Mouse (Mus musculus): Measurements from ENCODE around the gene Donson. TPM values are rescaled to one million over a fixed set of nuclear protein-coding genes. Genes with fewer than 3 reads are reported as not detected.

The Donson gene
- polyA plus RNA-seq (2014; fragmentation: Nextera tagmentation; extraction: Ambion mirVana): 26.4 and 28.1 TPM in 2 replicates

DNA sequence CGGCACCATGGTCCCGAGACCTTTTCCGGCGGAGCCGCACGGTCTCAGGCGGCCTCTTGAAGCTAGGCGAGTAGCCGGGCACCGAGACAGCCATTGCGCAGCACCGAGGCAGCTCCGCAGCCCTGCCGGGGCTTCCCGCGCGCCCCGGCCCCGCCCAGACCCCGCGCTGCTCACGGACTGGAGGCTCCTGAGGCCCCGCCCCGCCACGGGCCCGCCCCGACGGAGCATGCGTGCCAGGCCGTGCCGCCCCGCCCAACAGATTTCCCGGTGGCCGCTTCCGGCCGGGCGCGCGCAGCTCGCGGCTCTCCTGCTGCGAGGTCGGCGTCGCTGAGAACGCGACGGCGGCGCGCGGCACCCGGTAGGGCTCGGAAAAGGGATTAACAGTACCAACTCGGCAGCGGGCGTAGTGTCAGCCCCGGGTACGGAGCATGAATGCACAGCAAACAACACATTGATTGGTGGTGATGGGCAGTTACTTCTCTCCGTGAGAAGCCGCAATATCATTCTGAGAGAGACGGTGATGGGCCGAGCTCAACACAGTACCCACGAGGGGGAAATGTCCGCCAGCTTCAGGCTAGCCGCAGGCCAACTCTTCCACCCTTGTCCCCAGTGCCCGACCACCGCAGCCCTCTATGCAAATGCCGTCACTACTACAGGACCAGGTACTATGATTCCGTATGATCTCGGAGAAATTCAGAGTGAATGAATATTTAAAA, at the start of gene Donson:
Gene Donson (minus strand): TSS at position 152 of the 716 bp plus-strand sequence.
- Histone ChIP-seq H3K4me2 (replicated peaks) (peak within 1 kb of the TSS; percentile 89), H3K4me3 (replicated peaks; ENCODE audit: low read length) (peak within 1 kb of the TSS; percentile 66), H3K9me3 (ENCODE audit: control insufficient read depth, low read length) (no peaks in the 10 kb centered on the region), H3K36me3 (replicated peaks; ENCODE audit: control insufficient read depth, insufficient read depth) (peaks cover 37% of the 10 kb centered on the region), H3K27ac (peak within 1 kb of the TSS; percentile 88), H3K4me1 (replicated peaks; ENCODE audit: control insufficient read depth, insufficient read depth, low read length) (peaks cover 17% of the 10 kb centered on the region), H3K27me3 (ENCODE audit: control insufficient read depth, insufficient read depth, low read length) (no peaks in the 10 kb centered on the region), H3K9ac (peak within 1 kb of the TSS; percentile 75)
- WGBS: under 1% methylated on average over 50 of the region's 71 CpGs
- DNase-seq (ENCODE audit: low spot score): peak; percentile 94
- ATAC-seq (ENCODE audit: low FRiP score): peak; percentile 98

DNA sequence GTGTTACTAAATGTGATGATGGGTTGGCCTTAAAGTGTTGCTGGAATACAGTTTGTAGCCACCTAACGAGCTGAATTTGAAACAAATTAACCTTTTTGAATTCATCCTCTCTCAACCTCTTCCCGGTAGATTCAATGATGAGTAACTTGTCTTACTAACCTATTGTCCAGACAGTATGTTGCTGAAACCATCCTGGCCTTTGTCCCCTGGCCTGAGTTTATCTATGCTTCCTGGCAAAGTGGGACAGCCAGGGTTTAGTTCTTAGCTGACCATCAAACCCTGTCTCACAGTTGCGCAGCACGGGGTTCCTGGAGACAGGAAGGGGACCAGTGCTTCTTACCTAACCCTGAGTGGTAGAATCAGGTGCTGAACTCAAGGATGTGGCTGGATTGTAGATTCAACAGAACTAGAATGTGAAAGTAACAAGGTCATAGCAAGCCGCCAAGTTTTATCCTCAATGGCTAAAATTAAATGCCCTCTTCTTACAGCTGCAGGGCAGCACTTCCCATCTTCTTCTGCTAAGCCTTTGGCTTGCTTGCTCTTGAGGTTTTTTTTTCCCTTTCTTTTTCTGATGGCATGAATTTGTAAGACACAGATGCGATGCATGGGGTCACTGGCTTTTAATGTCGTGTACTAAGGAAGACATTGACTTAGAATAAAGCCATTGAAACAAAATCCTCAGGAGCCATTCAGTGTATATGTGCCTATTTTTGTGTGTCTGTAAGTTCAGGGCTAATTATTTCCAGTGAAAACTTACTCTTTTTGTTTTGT, 47.7 kb upstream of the Donson start:
- no peak for ATAC-seq (ENCODE audit: low FRiP score)
- H3K27me3 ChIP-seq (ENCODE audit: control insufficient read depth, insufficient read depth, low read length): no peaks in the 10 kb centered on the region
- 69% methylated on average over 7 of the region's 7 CpGs for WGBS
- H3K27ac ChIP-seq: no peak overlapping the region
- no peak overlapping the region for H3K4me3 ChIP-seq (replicated peaks; ENCODE audit: low read length)
- peaks cover 56% of the 10 kb centered on the region for H3K4me1 ChIP-seq (replicated peaks; ENCODE audit: control insufficient read depth, insufficient read depth, low read length)
- H3K36me3 ChIP-seq (replicated peaks; ENCODE audit: control insufficient read depth, insufficient read depth): no peaks in the 10 kb centered on the region
- no peak overlapping the region for H3K9ac ChIP-seq
- no peak for DNase-seq (ENCODE audit: low spot score)
- H3K9me3 ChIP-seq (ENCODE audit: control insufficient read depth, low read length): no peaks in the 10 kb centered on the region
- no peak overlapping the region for H3K4me2 ChIP-seq (replicated peaks)

DNA sequence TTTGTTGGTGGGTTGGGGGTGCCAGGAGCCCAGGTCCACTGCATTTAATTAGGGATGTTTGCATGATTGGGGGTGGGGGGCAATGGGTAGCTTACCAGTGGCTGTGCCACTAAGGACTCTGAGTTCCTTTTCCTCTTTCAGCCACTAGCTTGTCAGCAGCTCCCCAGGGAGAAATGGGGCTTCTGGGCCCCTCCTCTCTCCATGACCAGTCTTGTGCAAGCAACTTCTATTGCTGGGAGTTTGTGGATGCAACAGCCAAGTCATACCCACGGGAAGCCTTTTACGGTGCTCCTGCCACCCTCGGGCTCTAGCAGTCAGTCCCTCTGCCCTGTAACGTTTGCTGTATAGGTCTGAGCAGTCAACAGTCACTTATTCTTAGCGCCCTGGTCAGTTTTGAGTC, 46.2 kb upstream of the Donson start:
- no peak for DNase-seq (ENCODE audit: low spot score)
- no peak overlapping the region for H3K9ac ChIP-seq
- no peak overlapping the region for H3K4me3 ChIP-seq (replicated peaks; ENCODE audit: low read length)
- H3K36me3 ChIP-seq (replicated peaks; ENCODE audit: control insufficient read depth, insufficient read depth): no peaks in the 10 kb centered on the region
- peaks cover 48% of the 10 kb centered on the region for H3K4me1 ChIP-seq (replicated peaks; ENCODE audit: control insufficient read depth, insufficient read depth, low read length)
- H3K27me3 ChIP-seq (ENCODE audit: control insufficient read depth, insufficient read depth, low read length): no peaks in the 10 kb centered on the region
- no peaks in the 10 kb centered on the region for H3K9me3 ChIP-seq (ENCODE audit: control insufficient read depth, low read length)
- WGBS: 65% methylated on average over 5 of the region's 5 CpGs
- H3K27ac ChIP-seq: no peak overlapping the region
- no peak overlapping the region for H3K4me2 ChIP-seq (replicated peaks)
- no peak for ATAC-seq (ENCODE audit: low FRiP score)

DNA sequence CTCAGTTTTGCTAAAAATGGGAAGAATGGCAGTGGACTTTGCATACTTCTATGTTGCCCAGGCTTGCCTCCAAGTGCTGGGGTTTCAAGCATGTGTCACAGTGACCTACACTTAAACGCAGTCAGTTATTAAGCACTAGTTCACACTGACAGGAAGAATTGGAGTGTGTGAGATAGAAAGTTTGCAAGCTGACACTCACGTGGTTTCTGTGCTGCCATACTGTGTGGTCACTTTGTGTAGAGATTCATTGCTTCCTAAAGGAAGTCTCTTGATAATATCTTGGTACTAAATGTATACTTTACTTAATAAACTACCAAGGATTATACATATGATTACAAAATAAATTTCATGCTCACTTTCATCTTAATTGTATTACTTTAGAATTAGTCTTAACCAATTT, 44.2 kb upstream of the Donson start:
- no peak overlapping the region for H3K4me3 ChIP-seq (replicated peaks; ENCODE audit: low read length)
- no peak overlapping the region for H3K9ac ChIP-seq
- no peak for DNase-seq (ENCODE audit: low spot score)
- H3K4me2 ChIP-seq (replicated peaks): no peak overlapping the region
- H3K27ac ChIP-seq: no peak overlapping the region
- 81% methylated on average over 2 of the region's 2 CpGs for WGBS
- no peaks in the 10 kb centered on the region for H3K27me3 ChIP-seq (ENCODE audit: control insufficient read depth, insufficient read depth, low read length)
- no peaks in the 10 kb centered on the region for H3K9me3 ChIP-seq (ENCODE audit: control insufficient read depth, low read length)
- H3K4me1 ChIP-seq (replicated peaks; ENCODE audit: control insufficient read depth, insufficient read depth, low read length): peaks cover 50% of the 10 kb centered on the region
- ATAC-seq (ENCODE audit: low FRiP score): no peak
- H3K36me3 ChIP-seq (replicated peaks; ENCODE audit: control insufficient read depth, insufficient read depth): no peaks in the 10 kb centered on the region

DNA sequence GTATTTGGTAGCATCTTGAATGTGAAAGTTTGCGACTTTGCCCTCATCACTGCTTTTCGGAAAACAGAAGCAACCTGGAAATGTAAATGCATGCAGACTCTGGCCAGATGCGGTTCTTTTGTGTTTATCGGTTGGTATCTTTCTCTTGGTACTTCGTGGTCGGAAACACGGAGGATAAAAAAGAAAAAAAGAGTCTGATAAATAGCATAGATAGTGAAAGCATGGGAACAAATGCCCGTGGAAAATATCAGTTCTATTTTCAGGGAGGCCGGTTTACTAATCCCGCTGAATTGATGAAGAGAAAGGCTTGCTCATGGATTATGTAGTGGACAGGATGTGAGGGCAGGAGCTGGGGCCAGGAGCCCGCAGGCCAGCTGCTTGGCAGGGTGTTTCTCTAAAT, 41.9 kb upstream of the Donson start:
- H3K4me1 ChIP-seq (replicated peaks; ENCODE audit: control insufficient read depth, insufficient read depth, low read length): peaks cover 46% of the 10 kb centered on the region
- under 1% methylated on average over 11 of the region's 11 CpGs for WGBS
- H3K4me3 ChIP-seq (replicated peaks; ENCODE audit: low read length): peak overlapping the region; percentile 73
- no peaks in the 10 kb centered on the region for H3K27me3 ChIP-seq (ENCODE audit: control insufficient read depth, insufficient read depth, low read length)
- H3K9me3 ChIP-seq (ENCODE audit: control insufficient read depth, low read length): no peaks in the 10 kb centered on the region
- peak overlapping the region; percentile 96 for H3K27ac ChIP-seq
- H3K4me2 ChIP-seq (replicated peaks): peak overlapping the region; percentile 69
- H3K36me3 ChIP-seq (replicated peaks; ENCODE audit: control insufficient read depth, insufficient read depth): 0 out of 2 replicates have a peak, but pooled peaks cover 4% of the 10 kb centered on the region
- DNase-seq (ENCODE audit: low spot score) (peak; percentile 51), ATAC-seq (ENCODE audit: low FRiP score) (no peak)
- H3K9ac ChIP-seq: peak overlapping the region; percentile 94

DNA sequence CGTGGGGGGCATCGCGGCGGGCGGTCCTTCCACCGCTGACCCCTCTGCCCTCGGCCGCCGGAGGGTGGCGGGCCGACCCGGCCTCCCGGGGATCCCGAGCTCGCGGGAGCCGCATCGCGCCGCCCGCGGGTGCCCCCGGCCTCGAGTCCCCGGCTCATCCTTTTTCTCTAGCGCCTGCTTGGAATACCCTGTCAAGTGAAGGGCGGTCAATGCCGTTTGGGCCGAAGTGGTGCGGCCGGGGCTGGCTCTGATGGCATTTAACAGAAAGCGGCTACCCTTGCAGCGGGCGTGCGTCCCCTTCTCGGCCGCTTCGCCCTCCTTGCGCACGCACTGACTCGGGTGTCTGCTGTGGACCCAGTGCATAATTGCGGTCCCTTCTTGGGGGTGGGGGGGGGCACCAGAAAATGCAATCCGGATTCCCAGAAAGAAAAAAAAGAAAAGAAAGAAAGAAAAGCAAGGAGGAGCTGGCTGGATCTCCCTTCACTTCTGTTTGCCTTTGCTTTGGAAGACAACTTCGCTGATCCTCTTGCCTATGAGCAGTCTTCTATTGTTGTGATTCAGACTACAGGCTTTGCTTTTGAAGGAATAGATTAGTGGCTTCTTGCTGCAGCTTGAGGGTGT, 41.4 kb upstream of the Donson start:
- Histone ChIP-seq H3K9ac (peak overlapping the region; percentile 94), H3K9me3 (ENCODE audit: control insufficient read depth, low read length) (no peaks in the 10 kb centered on the region), H3K36me3 (replicated peaks; ENCODE audit: control insufficient read depth, insufficient read depth) (0 out of 2 replicates have a peak, but pooled peaks cover 4% of the 10 kb centered on the region), H3K27me3 (ENCODE audit: control insufficient read depth, insufficient read depth, low read length) (no peaks in the 10 kb centered on the region), H3K4me1 (replicated peaks; ENCODE audit: control insufficient read depth, insufficient read depth, low read length) (peaks cover 45% of the 10 kb centered on the region), H3K4me2 (replicated peaks) (peak overlapping the region; percentile 69), H3K27ac (peak overlapping the region; percentile 96), H3K4me3 (replicated peaks; ENCODE audit: low read length) (peak overlapping the region; percentile 73)
- ATAC-seq (ENCODE audit: low FRiP score): no peak
- peak; percentile 44 for DNase-seq (ENCODE audit: low spot score)
- WGBS: 0% methylated on average over 40 of the region's 44 CpGs

DNA sequence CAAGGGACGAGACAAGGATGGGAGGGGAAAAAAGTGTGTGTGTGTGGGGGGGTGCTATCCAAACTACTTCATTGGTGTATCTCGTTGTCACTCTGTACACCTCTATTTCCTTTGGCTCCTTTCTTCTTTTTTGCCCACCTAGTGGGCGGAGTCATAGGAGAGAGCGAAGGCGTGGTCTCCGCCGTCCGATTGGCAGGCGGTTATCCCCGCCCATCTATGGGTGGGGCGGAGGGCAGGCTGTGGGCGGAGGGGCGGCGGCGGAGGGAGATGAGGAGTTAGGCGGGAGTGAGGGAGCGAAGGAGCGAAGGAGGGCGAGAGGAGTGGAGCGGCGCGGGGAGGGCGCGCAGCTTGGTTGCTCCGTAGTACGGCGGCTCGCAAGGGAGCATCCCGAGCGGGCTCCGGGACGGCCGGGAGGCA, 40.5 kb upstream of the Donson start, which contains the start of gene Itsn1:
Gene Itsn1 (plus strand): TSS at position 216 of the 417 bp plus-strand sequence.
- ATAC-seq (ENCODE audit: low FRiP score) (peak; percentile 94), DNase-seq (ENCODE audit: low spot score) (peak; percentile 97)
- H3K4me3 ChIP-seq (replicated peaks; ENCODE audit: low read length): peak within 1 kb of the TSS; percentile 73
- no peaks in the 10 kb centered on the region for H3K9me3 ChIP-seq (ENCODE audit: control insufficient read depth, low read length)
- 0 out of 2 replicates have a peak, but pooled peaks cover 11% of the 10 kb centered on the region for H3K36me3 ChIP-seq (replicated peaks; ENCODE audit: control insufficient read depth, insufficient read depth)
- peak within 1 kb of the TSS; percentile 94 for H3K9ac ChIP-seq
- peak within 1 kb of the TSS; percentile 96 for H3K27ac ChIP-seq
- H3K4me1 ChIP-seq (replicated peaks; ENCODE audit: control insufficient read depth, insufficient read depth, low read length): peaks cover 36% of the 10 kb centered on the region
- 0% methylated on average over 25 of the region's 33 CpGs for WGBS
- peak within 1 kb of the TSS; percentile 69 for H3K4me2 ChIP-seq (replicated peaks)
- no peaks in the 10 kb centered on the region for H3K27me3 ChIP-seq (ENCODE audit: control insufficient read depth, insufficient read depth, low read length)

DNA sequence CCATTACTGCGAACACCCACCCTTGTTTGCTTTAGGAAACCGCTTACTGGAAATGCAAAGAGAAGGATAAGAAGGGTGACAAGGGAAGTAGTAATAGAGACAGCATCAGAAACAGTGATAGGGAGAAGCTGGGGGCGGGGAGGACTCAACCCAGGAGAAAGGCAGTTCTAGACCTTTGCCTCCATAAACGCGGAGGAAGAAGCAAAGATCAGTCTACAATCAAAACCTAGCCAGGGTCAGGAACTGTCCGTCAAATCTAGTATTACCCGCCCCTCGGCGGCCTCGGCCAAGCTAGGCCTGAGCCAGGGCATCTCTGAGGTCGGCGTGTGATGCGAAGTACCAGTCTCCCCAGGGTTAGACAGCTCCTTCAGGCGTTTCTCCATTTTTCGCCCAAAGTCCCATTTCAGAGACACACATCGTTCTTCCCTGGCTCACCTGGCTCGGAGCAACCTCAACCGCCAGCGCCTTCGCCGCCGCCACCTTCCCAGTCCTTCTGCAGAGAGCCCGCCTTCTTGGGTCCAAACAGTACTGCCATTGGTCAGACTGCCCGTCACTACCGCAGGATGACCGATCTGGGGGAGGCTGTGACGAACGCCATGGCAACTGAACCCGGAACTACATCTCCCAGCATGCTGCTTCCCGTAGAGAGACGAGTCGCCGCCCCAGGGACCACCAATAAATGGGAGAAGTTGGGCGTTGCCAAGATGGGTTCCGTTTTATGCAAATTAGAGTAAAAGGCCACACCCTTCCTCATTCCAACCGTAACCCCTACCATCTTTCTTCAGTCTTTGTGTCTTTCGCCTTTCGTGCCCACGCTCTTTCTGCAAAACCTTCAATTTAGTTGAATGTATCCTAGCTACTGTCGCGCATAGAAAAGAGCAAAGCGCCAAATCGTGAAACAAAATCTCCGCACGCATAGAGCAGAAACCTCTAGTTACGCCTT, 39.8 kb upstream of the Donson start, which contains the start of gene Cryzl1:
Gene Cryzl1 (minus strand): TSS at position 853 of the 943 bp plus-strand sequence.
- peaks cover 11% of the 10 kb centered on the region; the same call in 1 of the 2 replicates for H3K36me3 ChIP-seq (replicated peaks; ENCODE audit: control insufficient read depth, insufficient read depth)
- WGBS: under 1% methylated on average over 46 of the region's 46 CpGs
- H3K27ac ChIP-seq: peak within 1 kb of the TSS; percentile 96
- peaks cover 34% of the 10 kb centered on the region for H3K4me1 ChIP-seq (replicated peaks; ENCODE audit: control insufficient read depth, insufficient read depth, low read length)
- H3K9me3 ChIP-seq (ENCODE audit: control insufficient read depth, low read length): no peaks in the 10 kb centered on the region
- DNase-seq (ENCODE audit: low spot score): peak; percentile 96
- peak within 1 kb of the TSS; percentile 73 for H3K4me3 ChIP-seq (replicated peaks; ENCODE audit: low read length)
- H3K4me2 ChIP-seq (replicated peaks): peak within 1 kb of the TSS; percentile 69
- peak; percentile 93 for ATAC-seq (ENCODE audit: low FRiP score)
- peak within 1 kb of the TSS; percentile 94 for H3K9ac ChIP-seq
- H3K27me3 ChIP-seq (ENCODE audit: control insufficient read depth, insufficient read depth, low read length): no peaks in the 10 kb centered on the region
